Mouse (Mus musculus) spleen, adult 2 months (tissue): ENCODE measurements around the gene Rab3il1. TPM values are rescaled to one million over a fixed set of nuclear protein-coding genes. Genes with fewer than 3 reads are reported as not detected.
A peak's percentile ranks its signal among the peaks of the same experiment; 100 is the strongest.

Experiments used
- DNase-seq, 2 experiments: peaks; one replicate each; pipeline versions ENCODE4 v3.0.0 to v3.0.0-alpha.2; 2012 to 2021; ENCODE audit warnings: low spot score in 2 of 2, low read depth in 1 of 2
- H3K27ac ChIP-seq: fragments of 200-500 bp; 2 replicates; pipeline ENCODE4 v1.5.1; 2012; ENCODE audit warnings: low read length, inconsistent platforms; ENCODE audit not compliant: insufficient read depth
- H3K27me3 ChIP-seq: fragments of 200-500 bp; 2 replicates; pipeline ENCODE4 v1.6.1; 2012; ENCODE audit warnings: mild to moderate bottlenecking, moderate library complexity, low read length, inconsistent platforms; ENCODE audit not compliant: control insufficient read depth, insufficient read depth
- H3K36me3 ChIP-seq: fragments of 200-500 bp; 2 replicates; pipeline ENCODE4 v1.6.1; 2012; ENCODE audit warnings: mild to moderate bottlenecking, low read length, inconsistent platforms; ENCODE audit not compliant: control insufficient read depth, insufficient read depth
- H3K4me1 ChIP-seq: fragments of 200-500 bp; 2 replicates; pipeline ENCODE4 v1.6.1; 2011; ENCODE audit warnings: inconsistent platforms; ENCODE audit not compliant: control insufficient read depth, insufficient read depth, insufficient read length
- H3K4me3 ChIP-seq: fragments of 200-500 bp; 2 replicates; pipeline ENCODE4 v1.5.1; 2011; ENCODE audit warnings: mild to moderate bottlenecking, inconsistent platforms; ENCODE audit not compliant: insufficient read depth, insufficient read length; ENCODE audit errors: extremely low read depth
- CTCF ChIP-seq: fragments of 200-500 bp; IDR thresholded peaks from 2 replicates; pipeline ENCODE4 v1.5.1; 2011; ENCODE audit warnings: mild to moderate bottlenecking, inconsistent platforms; ENCODE audit not compliant: insufficient read depth, insufficient read length, insufficient replicate concordance; ENCODE audit errors: extremely low read depth
- POLR2A ChIP-seq: fragments of 200-500 bp; IDR thresholded peaks from 2 replicates; pipeline ENCODE4 v1.6.1; 2011; ENCODE audit warnings: low read depth, low read length, inconsistent platforms
- WGBS: fragments of 180-500 bp; shearing (Covaris S2); methylation state at CpG from one replicate; pipeline ENCODE4 v1.1.7; 2018; 5-methylcytosine and 5-hydroxymethylcytosine counted together
- polyA plus RNA-seq: library from polyadenylated mRNA; depleted of rRNA; stranded (reverse); fragments of >200 nt; gene quantifications from 2 replicates; pipeline ENCODE4 v1.2.3, GENCODE M21; 2012

The Rab3il1 gene
- polyA plus RNA-seq, 1 experiment = 73.5 TPM

GRCm38 (mm10) chr19:10039615-10040014, 38.1 kb downstream of the Rab3il1 start:
- Histone ChIP-seq H3K4me3 (no peak overlapping the region), H3K27me3 (peaks cover 9% of the 10 kb centered on the region; the same call in 1 of the 2 replicates), H3K36me3 (no peaks in the 10 kb centered on the region), H3K4me1 (peaks cover 9% of the 10 kb centered on the region), H3K27ac (no peak overlapping the region)
- no peak for DNase-seq
- no peak for TF ChIP-seq POLR2A
- TF ChIP-seq CTCF = no peak; the same call in 1 of the 2 replicates
- WGBS = 74% methylated on average over 2 of the region's 2 CpGs

- no peak overlapping the region for H3K4me3 ChIP-seq
Measured at GRCm38 (mm10) chr19:10040866-10041387, 39.5 kb downstream of the Rab3il1 start.

GRCm38 (mm10) chr19:10041388-10042148, 40.1 kb downstream of the Rab3il1 start, which contains the start of gene Fads3:
Fads3 (plus strand) TSS chr19:10041569.
- Histone ChIP-seq H3K27me3 (peaks cover 9% of the 10 kb centered on the region; the same call in 1 of the 2 replicates), H3K27ac (peak within 1 kb of the TSS; percentile 22; the same call in 1 of the 2 replicates), H3K4me3 (peak within 1 kb of the TSS; percentile 60), H3K36me3 (no peaks in the 10 kb centered on the region), H3K4me1 (peaks cover 14% of the 10 kb centered on the region)
- 1% methylated on average over 61 of the region's 69 CpGs for WGBS
- TF ChIP-seq POLR2A (peak; percentile 18; the same call in 1 of the 2 replicates), CTCF (no peak)
- peak in 1 of 2 experiments; percentile 40 for DNase-seq

More at GRCm38 (mm10) chr19:10040866-10041387, 39.5 kb downstream of the Rab3il1 start:
- H3K36me3 ChIP-seq = no peaks in the 10 kb centered on the region
- H3K4me1 ChIP-seq = peaks cover 9% of the 10 kb centered on the region
- no peak for DNase-seq
- TF ChIP-seq CTCF = no peak
- no peak for TF ChIP-seq POLR2A
- H3K27ac ChIP-seq = no peak overlapping the region; the same call in 1 of the 2 replicates
- 30% methylated on average over 18 of the region's 20 CpGs for WGBS
- H3K27me3 ChIP-seq = peaks cover 9% of the 10 kb centered on the region; the same call in 1 of the 2 replicates

- H3K36me3 ChIP-seq = no peaks in the 10 kb centered on the region
- peak overlapping the region; percentile 60; the same call in 1 of the 2 replicates for H3K4me3 ChIP-seq
- H3K27me3 ChIP-seq = peaks cover 9% of the 10 kb centered on the region; the same call in 1 of the 2 replicates
- 35% methylated on average over 6 of the region's 6 CpGs for WGBS
- TF ChIP-seq CTCF (no peak), POLR2A (no peak)
- no peak for DNase-seq
- peaks cover 18% of the 10 kb centered on the region for H3K4me1 ChIP-seq
- H3K27ac ChIP-seq = 0 out of 2 replicates have a peak overlapping the region, but pooled peaks have one; percentile 5
Measured at GRCm38 (mm10) chr19:10042232-10042631, 40.8 kb downstream of the Rab3il1 start.

- peaks cover 22% of the 10 kb centered on the region for H3K4me1 ChIP-seq
- DNase-seq = no peak
- H3K27ac ChIP-seq = 0 out of 2 replicates have a peak overlapping the region, but pooled peaks have one; percentile 5
- H3K36me3 ChIP-seq = no peaks in the 10 kb centered on the region
- 76% methylated on average over 4 of the region's 4 CpGs for WGBS
- H3K27me3 ChIP-seq = peaks cover 9% of the 10 kb centered on the region; the same call in 1 of the 2 replicates
- TF ChIP-seq CTCF (no peak), POLR2A (no peak)
- no peak overlapping the region for H3K4me3 ChIP-seq
Measured at GRCm38 (mm10) chr19:10042816-10043215, 41.3 kb downstream of the Rab3il1 start.

GRCm38 (mm10) chr19:10043643-10044042, 42.2 kb downstream of the Rab3il1 start:
- Histone ChIP-seq H3K4me1 (peaks cover 22% of the 10 kb centered on the region), H3K27ac (no peak overlapping the region), H3K27me3 (peaks cover 9% of the 10 kb centered on the region; the same call in 1 of the 2 replicates), H3K4me3 (no peak overlapping the region), H3K36me3 (no peaks in the 10 kb centered on the region)
- no peak for TF ChIP-seq POLR2A
- no peak for DNase-seq

GRCm38 (mm10) chr19:10045707-10046106, 44.2 kb downstream of the Rab3il1 start:
- 56% methylated on average over 2 of the region's 2 CpGs for WGBS
- Histone ChIP-seq H3K4me3 (no peak overlapping the region), H3K27ac (no peak overlapping the region), H3K27me3 (peaks cover 9% of the 10 kb centered on the region; the same call in 1 of the 2 replicates), H3K36me3 (no peaks in the 10 kb centered on the region), H3K4me1 (peaks cover 22% of the 10 kb centered on the region)
- TF ChIP-seq CTCF (no peak), POLR2A (no peak)
- no peak for DNase-seq
